Mouse (Mus musculus): ENCODE data around the gene Orc2. TPM values are rescaled to one million over a fixed set of nuclear protein-coding genes. Genes with fewer than 3 reads are reported as not detected.

Gene Orc2
- 39.4 and 40.6 TPM in 2 replicates for polyA plus RNA-seq (2015; fragmentation: Nextera tagmentation; extraction: Ambion mirVana)

GRCm38 (mm10) chr1:58504577-58505254 is at the start of gene Orc2:
Gene Orc2 (minus strand): TSS chr1:58505109.

DNA sequence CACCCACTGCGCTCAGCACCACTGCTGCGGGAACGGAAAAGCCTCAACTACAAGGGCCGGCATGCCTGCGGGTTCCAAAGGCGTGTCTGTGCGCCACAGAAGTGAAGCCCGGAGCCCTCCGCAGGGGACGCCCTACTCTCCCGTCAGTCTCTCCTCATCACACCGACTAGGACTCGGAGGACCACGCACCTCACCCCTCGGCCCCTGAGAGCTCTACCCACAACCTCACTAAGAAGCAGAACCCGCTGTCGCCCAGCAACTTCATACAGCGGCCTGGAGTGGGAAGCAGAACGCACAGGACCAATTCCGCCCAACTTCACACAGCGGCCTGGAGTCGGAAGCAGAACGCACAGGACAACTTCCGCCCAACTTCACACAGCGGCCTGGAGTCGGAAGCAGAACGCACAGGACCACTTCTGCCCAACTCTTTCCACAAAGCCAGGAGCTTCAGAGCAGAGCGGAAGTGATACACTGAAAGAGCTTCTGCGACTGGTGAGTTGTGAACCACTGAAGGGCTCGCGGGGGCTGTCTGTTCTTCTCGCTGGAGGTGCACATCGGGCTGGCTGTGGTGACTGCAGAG is 59.7 kb downstream of the Orc2 start, which contains the start of the genes Nif3l1 and Ppil3:
Gene Nif3l1, plus strand, starts transcription at position 9 of the 580 bp plus-strand sequence.
Gene Ppil3, minus strand, starts transcription at position 344 of the 580 bp plus-strand sequence.

DNA sequence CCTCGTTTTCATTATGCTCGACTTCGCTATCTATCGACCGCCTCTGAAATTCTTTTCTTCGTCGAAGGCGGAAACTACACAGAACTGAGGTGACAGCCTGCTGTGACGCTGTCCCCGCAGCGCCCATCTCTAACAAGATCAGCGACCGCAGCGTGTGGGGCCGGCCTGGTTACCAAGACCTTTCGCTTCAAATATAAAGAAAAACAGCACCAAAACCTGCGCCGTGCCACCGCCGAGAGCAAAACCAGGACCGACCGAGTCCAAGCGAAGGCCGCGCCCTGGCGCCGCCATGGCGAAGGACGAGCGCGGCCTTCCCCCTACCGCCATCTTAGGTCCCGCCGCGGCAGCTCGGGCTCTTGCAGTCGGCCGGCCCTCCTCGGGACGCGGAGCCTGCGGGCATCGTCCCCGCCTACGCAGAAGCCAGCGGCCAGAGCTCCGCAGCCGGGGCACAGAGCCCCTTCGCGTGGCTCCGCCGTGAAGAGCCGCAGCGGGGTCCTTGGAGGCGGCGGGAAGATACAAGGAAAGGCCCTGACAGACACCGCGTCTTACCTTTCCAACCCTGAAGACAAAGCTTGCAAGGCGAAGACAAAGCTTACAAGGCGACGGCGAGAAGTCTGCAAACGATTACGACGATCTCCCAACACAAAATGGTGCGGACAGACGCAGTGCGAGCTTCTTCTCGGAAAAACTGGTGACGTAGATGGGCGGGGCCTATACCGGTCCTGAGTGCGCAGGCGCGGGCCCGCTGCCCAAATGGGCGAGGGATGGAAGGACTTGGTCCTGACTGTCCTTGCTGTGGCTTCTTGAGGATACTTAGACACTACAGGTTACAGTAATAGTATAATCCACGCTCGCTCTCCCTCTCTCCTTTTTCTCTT is 81.3 kb downstream of the Orc2 start, which contains the start of gene Clk1:
Gene Clk1, minus strand, starts transcription at position 696 of the 878 bp plus-strand sequence.

Other genes starting within 250 kb of the Orc2 start
- gene Aox2, start 226.8 kb downstream of the Orc2 start, polyA plus RNA-seq (2015; fragmentation: Nextera tagmentation; extraction: Ambion mirVana), result 0.04 TPM in 1 of 2 replicates, not detected in the other
- gene Bzw1, start 112.2 kb downstream of the Orc2 start, polyA plus RNA-seq (2015; fragmentation: Nextera tagmentation; extraction: Ambion mirVana), result 176 and 182 TPM in 2 replicates
- gene Clk1, start 81.0 kb downstream of the Orc2 start, polyA plus RNA-seq (2015; fragmentation: Nextera tagmentation; extraction: Ambion mirVana), result 167 and 178 TPM in 2 replicates
- 19.3 and 19.8 TPM in 2 replicates for gene Nif3l1, start 60.0 kb downstream of the Orc2 start, polyA plus RNA-seq (2015; fragmentation: Nextera tagmentation; extraction: Ambion mirVana)
- 33.7 and 35.8 TPM in 2 replicates for gene Ppil3, start 59.6 kb downstream of the Orc2 start, polyA plus RNA-seq (2015; fragmentation: Nextera tagmentation; extraction: Ambion mirVana)
- 3.7 and 4.4 TPM in 2 replicates for gene Fam126b, start 81.2 kb upstream of the Orc2 start, polyA plus RNA-seq (2015; fragmentation: Nextera tagmentation; extraction: Ambion mirVana)
- 167 and 170 TPM in 2 replicates for gene Ndufb3, start 81.3 kb upstream of the Orc2 start, polyA plus RNA-seq (2015; fragmentation: Nextera tagmentation; extraction: Ambion mirVana)
- 0.13 TPM in 1 of 2 replicates, not detected in the other for gene Als2cr12, start 190.9 kb upstream of the Orc2 start, polyA plus RNA-seq (2015; fragmentation: Nextera tagmentation; extraction: Ambion mirVana)
- 27.2 and 31.4 TPM in 2 replicates for gene Cflar, start 206.4 kb upstream of the Orc2 start, polyA plus RNA-seq (2015; fragmentation: Nextera tagmentation; extraction: Ambion mirVana)